Mouse (Mus musculus) small intestine, adult 10 weeks (tissue): ENCODE data around the gene Dppa4. TPM values are rescaled to one million over a fixed set of nuclear protein-coding genes. Genes with fewer than 3 reads are reported as not detected.

Experiments
- polyA plus RNA-seq: library from polyadenylated mRNA; stranded (reverse); fragments of 350-450 nt; fragmentation: Illumina TruSeq; extraction: RNeasy Lipid Tissue Mini Kit (QIAGEN cat#74804); gene quantifications from one replicate; pipeline ENCODE4 v1.2.3, GENCODE M21; 2014; ENCODE audit warnings: low replicate concordance

Dppa4 gene
- not detected for polyA plus RNA-seq

GRCm38 (mm10) chr16:48283517-48283916, at the start of gene Dppa4:
TSS of gene Dppa4 (plus strand) at chr16:48283733.

GRCm38 (mm10) chr16:48303509-48303908, 20.0 kb downstream of the Dppa4 start, which contains the start of gene Dppa2:
TSS of gene Dppa2 (plus strand) at chr16:48303908.

Other genes starting within 250 kb of the Dppa4 start
- not detected for gene Dppa2, start 20.2 kb downstream of the Dppa4 start, polyA plus RNA-seq
- gene Gm5485, start 128.7 kb downstream of the Dppa4 start, polyA plus RNA-seq, result 728 TPM
- gene Morc1, start 147.5 kb downstream of the Dppa4 start, polyA plus RNA-seq, result 3.3 TPM